Mouse (Mus musculus) liver, embryonic 16.5 days (tissue): ENCODE data around the gene Slc7a1. TPM values are rescaled to one million over a fixed set of nuclear protein-coding genes. Genes with fewer than 3 reads are reported as not detected.

Experiments used
- ATAC-seq: fragments of 200-750 bp; cut with Nextera tagmentation; 2 replicates; pipeline ENCODE4 v1.8.0; 2017; ENCODE audit warnings: low read depth, mild to moderate bottlenecking, moderate number of reproducible peaks, moderate library complexity
- H3K27ac ChIP-seq: fragments of 300-500 bp; sonication (generic); 2 replicates; pipeline ENCODE4 v1.5.1; 2014; ENCODE audit warnings: mild to moderate bottlenecking, low read length
- H3K27me3 ChIP-seq: fragments of 300-500 bp; sonication (generic); 2 replicates; pipeline ENCODE4 v1.6.1; 2014; ENCODE audit warnings: low read depth, low read length, mixed read lengths; ENCODE audit not compliant: control insufficient read depth, insufficient read depth
- H3K36me3 ChIP-seq: fragments of 300-500 bp; sonication (generic); 2 replicates; pipeline ENCODE4 v1.6.1; 2014; ENCODE audit warnings: mild to moderate bottlenecking; ENCODE audit not compliant: control insufficient read depth, insufficient read depth
- H3K4me1 ChIP-seq: fragments of 300-500 bp; sonication (generic); 2 replicates; pipeline ENCODE4 v1.6.1; 2014; ENCODE audit warnings: low read depth, low read length, mixed read lengths; ENCODE audit not compliant: control insufficient read depth
- H3K4me2 ChIP-seq: fragments of 300-500 bp; sonication (generic); 2 replicates; pipeline ENCODE4 v1.6.1; 2014; ENCODE audit warnings: low read depth, low read length, mixed read lengths
- H3K4me3 ChIP-seq: fragments of 300-500 bp; sonication (generic); 2 replicates; pipeline ENCODE4 v1.5.1; 2014; ENCODE audit warnings: low read depth, mild to moderate bottlenecking, low read length
- H3K9ac ChIP-seq: fragments of 300-500 bp; sonication (generic); 2 replicates; pipeline ENCODE4 v1.6.1; 2014; ENCODE audit warnings: low read depth, low read length
- H3K9me3 ChIP-seq: fragments of 300-500 bp; sonication (generic); replicated peaks from 2 replicates; pipeline ENCODE4 v1.6.1; 2016; ENCODE audit warnings: low read length; ENCODE audit not compliant: control insufficient read depth
- WGBS: fragments of 180-500 bp; shearing (Covaris S2); extraction: QIAGEN DNeasy Blood & Tissue Kit; methylation state at CpG from one replicate; pipeline ENCODE4 v1.1.7; 2014; ENCODE audit not compliant: insufficient replicate concordance; 5-methylcytosine and 5-hydroxymethylcytosine counted together
- polyA plus RNA-seq: library from polyadenylated mRNA; unstranded; fragments of >200 nt; fragmentation: Nextera tagmentation; extraction: Ambion mirVana; gene quantifications from 2 replicates; pipeline ENCODE4 v1.2.1, GENCODE M21; 2015

Gene Slc7a1
- polyA plus RNA-seq, 1 experiment from 2014 or later: 15.7 TPM

GRCm38 (mm10) chr5:148354536-148354935 is 45.2 kb downstream of the Slc7a1 start:
- no peaks in the 10 kb centered on the region for H3K4me1 ChIP-seq
- ATAC-seq: no peak
- H3K4me3 ChIP-seq: no peak overlapping the region
- no peak overlapping the region for H3K27ac ChIP-seq
- WGBS: 80% methylated on average over 8 of the region's 8 CpGs
- H3K9me3 ChIP-seq: no peaks in the 10 kb centered on the region
- no peak overlapping the region for H3K4me2 ChIP-seq
- no peak overlapping the region for H3K9ac ChIP-seq
- peaks cover 7% of the 10 kb centered on the region for H3K36me3 ChIP-seq
- no peaks in the 10 kb centered on the region for H3K27me3 ChIP-seq

- 80% methylated on average over 16 of the region's 16 CpGs for WGBS
- Histone ChIP-seq H3K9me3 (no peaks in the 10 kb centered on the region), H3K27me3 (no peaks in the 10 kb centered on the region), H3K4me1 (no peaks in the 10 kb centered on the region), H3K4me2 (no peak overlapping the region), H3K27ac (no peak overlapping the region), H3K4me3 (no peak overlapping the region), H3K9ac (no peak overlapping the region), H3K36me3 (peaks cover 7% of the 10 kb centered on the region)
- no peak for ATAC-seq
Observed at GRCm38 (mm10) chr5:148353429-148353828, 46.3 kb downstream of the Slc7a1 start.

GRCm38 (mm10) chr5:148349327-148350011 is 50.2 kb downstream of the Slc7a1 start:
- H3K9me3 ChIP-seq: no peaks in the 10 kb centered on the region
- H3K36me3 ChIP-seq: peaks cover 5% of the 10 kb centered on the region
- H3K9ac ChIP-seq: no peak overlapping the region
- no peak overlapping the region for H3K4me3 ChIP-seq
- no peak overlapping the region for H3K27ac ChIP-seq
- H3K4me2 ChIP-seq: no peak overlapping the region
- 75% methylated on average over 15 of the region's 15 CpGs for WGBS
- no peaks in the 10 kb centered on the region for H3K4me1 ChIP-seq
- ATAC-seq: no peak
- H3K27me3 ChIP-seq: no peaks in the 10 kb centered on the region

- Histone ChIP-seq H3K4me3 (no peak overlapping the region), H3K4me1 (no peaks in the 10 kb centered on the region), H3K27ac (no peak overlapping the region), H3K27me3 (no peaks in the 10 kb centered on the region), H3K36me3 (peaks cover 5% of the 10 kb centered on the region), H3K4me2 (no peak overlapping the region), H3K9ac (no peak overlapping the region), H3K9me3 (no peaks in the 10 kb centered on the region)
- WGBS: 83% methylated on average over 8 of the region's 8 CpGs
- no peak for ATAC-seq
Observed at GRCm38 (mm10) chr5:148348153-148348552, 51.6 kb downstream of the Slc7a1 start.

GRCm38 (mm10) chr5:148346543-148346942 is 53.2 kb downstream of the Slc7a1 start:
- H3K4me1 ChIP-seq: no peaks in the 10 kb centered on the region
- H3K9ac ChIP-seq: no peak overlapping the region
- H3K4me3 ChIP-seq: no peak overlapping the region
- H3K27ac ChIP-seq: no peak overlapping the region
- ATAC-seq: no peak
- peaks cover 3% of the 10 kb centered on the region for H3K36me3 ChIP-seq
- H3K27me3 ChIP-seq: no peaks in the 10 kb centered on the region
- H3K4me2 ChIP-seq: no peak overlapping the region
- 81% methylated on average over 8 of the region's 8 CpGs for WGBS
- no peaks in the 10 kb centered on the region for H3K9me3 ChIP-seq

- Histone ChIP-seq H3K9ac (no peak overlapping the region), H3K36me3 (peaks cover 5% of the 10 kb centered on the region), H3K4me2 (no peak overlapping the region), H3K27ac (no peak overlapping the region), H3K27me3 (no peaks in the 10 kb centered on the region), H3K9me3 (no peaks in the 10 kb centered on the region), H3K4me1 (no peaks in the 10 kb centered on the region), H3K4me3 (no peak overlapping the region)
- no peak for ATAC-seq
- WGBS: 73% methylated on average over 5 of the region's 5 CpGs
Observed at GRCm38 (mm10) chr5:148344374-148344773, 55.3 kb downstream of the Slc7a1 start.

- no peaks in the 10 kb centered on the region for H3K9me3 ChIP-seq
- no peaks in the 10 kb centered on the region for H3K4me1 ChIP-seq
- no peak overlapping the region for H3K9ac ChIP-seq
- no peak overlapping the region for H3K4me2 ChIP-seq
- H3K27me3 ChIP-seq: no peaks in the 10 kb centered on the region
- ATAC-seq: peak; percentile 78
- peaks cover 5% of the 10 kb centered on the region for H3K36me3 ChIP-seq
- WGBS: 39% methylated on average over 26 of the region's 26 CpGs
- H3K4me3 ChIP-seq: no peak overlapping the region
- H3K27ac ChIP-seq: no peak overlapping the region
Observed at GRCm38 (mm10) chr5:148342061-148342741, 57.5 kb downstream of the Slc7a1 start.

GRCm38 (mm10) chr5:148339126-148339525 is 60.6 kb downstream of the Slc7a1 start:
- H3K9me3 ChIP-seq: no peaks in the 10 kb centered on the region
- H3K36me3 ChIP-seq: peaks cover 11% of the 10 kb centered on the region
- no peaks in the 10 kb centered on the region for H3K4me1 ChIP-seq
- no peak overlapping the region for H3K4me2 ChIP-seq
- no peak for ATAC-seq
- no peaks in the 10 kb centered on the region for H3K27me3 ChIP-seq
- no peak overlapping the region for H3K27ac ChIP-seq
- H3K9ac ChIP-seq: no peak overlapping the region
- WGBS: 80% methylated on average over 5 of the region's 5 CpGs
- H3K4me3 ChIP-seq: no peak overlapping the region

GRCm38 (mm10) chr5:148332622-148332974 is 67.1 kb downstream of the Slc7a1 start:
- Histone ChIP-seq H3K36me3 (peaks cover 17% of the 10 kb centered on the region), H3K27me3 (no peaks in the 10 kb centered on the region)

More at GRCm38 (mm10) chr5:148332622-148332974, 67.1 kb downstream of the Slc7a1 start:
- Histone ChIP-seq H3K4me2 (no peak overlapping the region), H3K9ac (no peak overlapping the region), H3K27ac (no peak overlapping the region), H3K9me3 (no peaks in the 10 kb centered on the region), H3K4me1 (no peaks in the 10 kb centered on the region; the same call in 1 of the 2 replicates), H3K4me3 (no peak overlapping the region)
- peak; percentile 23; the same call in 1 of the 2 replicates for ATAC-seq
- 57% methylated on average over 8 of the region's 8 CpGs for WGBS
